Mouse (Mus musculus) heart, adult 2 months (tissue): ENCODE data around the gene Cfap161.

ENCODE experiments used
- CTCF ChIP-seq: fragments of 200-600 bp; IDR thresholded peaks from 2 replicates; pipeline ENCODE4 v1.8.1; 2022; ENCODE audit warnings: antibody characterized with exemption, mild to moderate bottlenecking, moderate library complexity
- EP300 ChIP-seq: fragments of 200-500 bp; IDR thresholded peaks from 2 replicates; pipeline ENCODE4 v1.6.1; 2011; ENCODE audit warnings: low read depth, low read length, control low read depth; ENCODE audit not compliant: insufficient read depth
- POLR2A ChIP-seq: fragments of 200-500 bp; IDR thresholded peaks from 2 replicates; pipeline ENCODE4 v1.6.1; 2011; ENCODE audit warnings: mild to moderate bottlenecking, low read depth, low read length, control low read depth; ENCODE audit not compliant: insufficient read depth

DNA sequence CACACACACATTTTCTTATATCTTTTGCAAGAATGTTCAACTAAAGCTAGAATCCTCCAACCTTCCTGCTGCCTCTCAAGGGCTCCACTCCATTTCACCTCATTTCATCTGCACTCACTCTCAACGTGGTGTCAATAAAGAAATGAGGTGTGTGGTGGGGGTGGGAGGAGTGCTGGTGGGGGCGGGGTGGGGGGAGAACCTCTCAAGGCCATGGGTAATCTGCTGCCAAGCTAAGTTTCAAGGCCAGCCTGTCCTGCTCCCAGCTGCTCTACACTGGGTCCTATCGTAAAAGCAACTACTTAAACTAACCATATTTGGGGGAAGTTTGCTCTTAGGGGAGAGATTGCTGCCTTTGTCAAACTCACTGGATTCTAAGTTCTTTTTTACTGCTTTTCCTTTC is 18.8 kb upstream of the Cfap161 start:
- TF ChIP-seq EP300 (no peak), POLR2A (no peak), CTCF (no peak)
